Mouse (Mus musculus) liver, adult 2 months (tissue): ENCODE measurements around the gene Ier2.

ENCODE experiments used
- CTCF ChIP-seq: fragments of 200-500 bp; IDR thresholded peaks from 2 replicates; pipeline ENCODE4 v1.5.1; 2011; ENCODE audit warnings: low read depth, low read length, control low read depth
- POLR2A ChIP-seq: fragments of 200-500 bp; IDR thresholded peaks from 2 replicates; pipeline ENCODE4 v1.6.1; 2011; ENCODE audit warnings: low read length, control low read depth; ENCODE audit not compliant: insufficient read depth; ENCODE audit errors: extremely low read depth

GRCm38 (mm10) chr8:84689091-84689915, 26.7 kb upstream of the Ier2 start:
- no peak for TF ChIP-seq CTCF
- no peak for TF ChIP-seq POLR2A
